Comparison of ENCODE assay signal across 8 mouse cellular contexts in genomic region chr17:26933419-26933818, GRCm38 (mm10). TPM values are rescaled to one million over a fixed set of nuclear protein-coding genes. Genes with fewer than 3 reads are reported as not detected.
DNase-seq lines count a peak whose midpoint lies in the region; ATAC-seq and TF ChIP-seq lines count a peak whose summit lies in the region.

No protein-coding gene starts in this region.

- peaks cover 9% of the 10 kb centered on the region for H3K79me2 ChIP-seq in liver, adult 2 months (ENCODE audit: control insufficient read depth, insufficient read depth, low read length)
- H3K79me2 ChIP-seq in myocyte (ENCODE audit: control insufficient read depth, insufficient read depth) = peaks cover 8% of the 10 kb centered on the region

- H3K27ac ChIP-seq in liver, adult 2 months (replicated peaks; ENCODE audit: insufficient read depth, low read depth, low read length) = peak overlapping the region; percentile 84
- H3K27ac ChIP-seq in embryonic facial prominence, embryonic 14.5 days (replicated peaks; ENCODE audit: low read depth, low read length) = peak overlapping the region; percentile 90
- H3K27ac ChIP-seq in limb, embryonic 10.5 days = peak overlapping the region; percentile 88

- H3ac ChIP-seq in myocyte (ENCODE audit: control insufficient read depth, insufficient read length) = peak overlapping the region; percentile 33

- DNase-seq in liver, adult 2 months (ENCODE audit: extremely low read depth, low read depth, low spot score) = no peak
- DNase-seq in liver = no peak
- DNase-seq in embryonic facial prominence, embryonic 14.5 days (ENCODE audit: low spot score) = no peak
- DNase-seq in limb, embryonic 10.5 days (ENCODE audit: low spot score) = no peak
- DNase-seq in adrenal gland, postnatal 10 days = no peak
- no peak for DNase-seq in urinary bladder, postnatal 25 days (ENCODE audit: low spot score)
- DNase-seq in gastrocnemius, adult 8-10 months (ENCODE audit: low spot score in 2 of 2) = no peak

- WGBS in liver, adult 2 months = 3% methylated on average over 13 of the region's 13 CpGs
- 4% methylated on average over 13 of the region's 13 CpGs for WGBS in embryonic facial prominence, embryonic 14.5 days
- 6% methylated on average over 13 of the region's 13 CpGs for WGBS in limb, embryonic 10.5 days

- no peaks in the 10 kb centered on the region for H3K9me3 ChIP-seq in embryonic facial prominence, embryonic 14.5 days (ENCODE audit: control insufficient read depth, low read length)
- H3K9me3 ChIP-seq in limb, embryonic 10.5 days (replicated peaks) = no peaks in the 10 kb centered on the region

- H3K9ac ChIP-seq in liver, adult 2 months (ENCODE audit: low read depth, low read length) = peak overlapping the region; percentile 91
- peak overlapping the region; percentile 79 for H3K9ac ChIP-seq in embryonic facial prominence, embryonic 14.5 days (ENCODE audit: low read depth, low read length)

- peak overlapping the region; percentile 91 for H3K4me2 ChIP-seq in embryonic facial prominence, embryonic 14.5 days (ENCODE audit: low read depth, low read length)
- H3K4me2 ChIP-seq in myocyte (ENCODE audit: low read depth) = peak overlapping the region; percentile 83

- H3K27me3 ChIP-seq in liver, adult 2 months (ENCODE audit: control insufficient read depth, insufficient read depth, low read length) = no peaks in the 10 kb centered on the region
- no peaks in the 10 kb centered on the region for H3K27me3 ChIP-seq in embryonic facial prominence, embryonic 14.5 days (replicated peaks; ENCODE audit: control insufficient read depth, insufficient read depth, low read length)
- no peaks in the 10 kb centered on the region for H3K27me3 ChIP-seq in limb, embryonic 10.5 days (ENCODE audit: low read depth, poor library complexity, severe bottlenecking)
- H3K27me3 ChIP-seq in myocyte (ENCODE audit: control insufficient read depth, insufficient read depth, insufficient read length) = no peaks in the 10 kb centered on the region

- no peak for TF ChIP-seq POLR2A in liver, adult 2 months (IDR thresholded peaks at IDR 0.05; ENCODE audit: extremely low read depth, insufficient read depth, low read length)
- TF ChIP-seq POLR2A in myocyte (IDR thresholded peaks at IDR 0.05; ENCODE audit: insufficient read length, low read depth) = no peak

- H3K4me3 ChIP-seq in liver, adult 2 months (ENCODE audit: insufficient read depth, low read depth, low read length) = peak overlapping the region; percentile 82
- peak overlapping the region; percentile 74 for H3K4me3 ChIP-seq in embryonic facial prominence, embryonic 14.5 days (ENCODE audit: low read depth, low read length)
- peak overlapping the region; percentile 78 for H3K4me3 ChIP-seq in limb, embryonic 10.5 days
- H3K4me3 ChIP-seq in myocyte = peak overlapping the region; percentile 39

- no peak for TF ChIP-seq CTCF in liver, adult 2 months (IDR thresholded peaks at IDR 0.05; ENCODE audit: low read depth, low read length)

- peaks cover 13% of the 10 kb centered on the region for H3K4me1 ChIP-seq in liver, adult 2 months (ENCODE audit: control insufficient read depth, insufficient read depth, low read length)
- H3K4me1 ChIP-seq in embryonic facial prominence, embryonic 14.5 days (ENCODE audit: control insufficient read depth, insufficient read depth, low read length) = no peaks in the 10 kb centered on the region
- H3K4me1 ChIP-seq in limb, embryonic 10.5 days = peaks cover 42% of the 10 kb centered on the region

- H3K36me3 ChIP-seq in liver, adult 2 months (ENCODE audit: control insufficient read depth, insufficient read depth, low read length) = no peaks in the 10 kb centered on the region
- H3K36me3 ChIP-seq in embryonic facial prominence, embryonic 14.5 days (ENCODE audit: control insufficient read depth, insufficient read depth, low read length) = peaks cover 43% of the 10 kb centered on the region
- peaks cover 70% of the 10 kb centered on the region for H3K36me3 ChIP-seq in limb, embryonic 10.5 days
- peaks cover 6% of the 10 kb centered on the region for H3K36me3 ChIP-seq in myocyte (ENCODE audit: control insufficient read depth, insufficient read depth)

- peak; percentile 9; the same call in 1 of the 2 replicates for ATAC-seq in embryonic facial prominence, embryonic 14.5 days (ENCODE audit: low read depth)

TF ChIP-seq in myocyte, 11 proteins besides CTCF, POLR2A, EP300 and RAD21:
- no peak for TF ChIP-seq USF1 (IDR thresholded peaks at IDR 0.05; ENCODE audit: low read depth)
- TF ChIP-seq MYOG (IDR thresholded peaks at IDR 0.05; ENCODE audit: control insufficient read depth in 1 of 3, insufficient read depth in 1 of 3, insufficient read length in 2 of 3, low read depth in 2 of 3) = no peak
- TF ChIP-seq E2F4 (IDR thresholded peaks at IDR 0.05; ENCODE audit: insufficient read depth) = no peak
- TF ChIP-seq REST (IDR thresholded peaks at IDR 0.05; ENCODE audit: insufficient read depth, insufficient read length) = no peak
- TF ChIP-seq MYOD1 (IDR thresholded peaks at IDR 0.05; ENCODE audit: control insufficient read depth in 1 of 3, insufficient read length in 2 of 3, low read depth in 2 of 3) = no peak
- no peak for TF ChIP-seq CEBPB (IDR thresholded peaks at IDR 0.05; ENCODE audit: insufficient read depth, poor library complexity, severe bottlenecking)
- no peak for TF ChIP-seq POLR2AphosphoS2 (IDR thresholded peaks at IDR 0.05; ENCODE audit: insufficient read length, low read depth)
- no peak for TF ChIP-seq SRF (IDR thresholded peaks at IDR 0.05; ENCODE audit: control insufficient read depth, insufficient read length, low read depth)
- TF ChIP-seq MAX (IDR thresholded peaks at IDR 0.05; ENCODE audit: low read depth) = no peak
- TF ChIP-seq TCF12 (IDR thresholded peaks at IDR 0.05; ENCODE audit: insufficient read depth, poor library complexity, severe bottlenecking) = no peak
- no peak for TF ChIP-seq TCF3 (IDR thresholded peaks at IDR 0.05; ENCODE audit: insufficient read length, low read depth)

RNA-seq across cellular contexts. Expression of gene Phf1, which starts 0.6 kb away (rescaled TPM):
- 4.2 and 5.6 TPM in 2 replicates for total RNA-seq in liver, adult 2 months (2014; rRNA removed)
- 22.0 and 35.0 TPM in 2 replicates for polyA plus RNA-seq in liver, adult 2 months (2012; rRNA removed)
- polyA plus RNA-seq in embryonic facial prominence, embryonic 14.5 days (2014; fragmentation: Nextera tagmentation; extraction: Ambion mirVana) = 10.0 and 12.0 TPM in 2 replicates
- 3.5 and 5.0 TPM in 2 replicates for polyA plus RNA-seq in limb, embryonic 10.5 days (2016; fragmentation: Nextera tagmentation; extraction: Ambion mirVana)
- 9.6 TPM for polyA plus RNA-seq in myocyte (2012; fragmentation: generic; extraction: Trizol)
- 10 to 100 TPM; 20.6 to 23.3 TPM for total RNA-seq in adrenal gland, postnatal 10 days (2021)
- 10 to 100 TPM in 2 of 4 experiments, 1 to 10 TPM in 2; 7.7 to 10.7 (median 9.9) TPM for total RNA-seq in gastrocnemius, adult 8-10 months (2022)

RNA-seq across cellular contexts. Expression of gene Cuta, which starts 6.0 kb away (rescaled TPM):
- total RNA-seq in liver, adult 2 months (2014; rRNA removed) = 19.6 and 21.4 TPM in 2 replicates
- 126 and 129 TPM in 2 replicates for polyA plus RNA-seq in liver, adult 2 months (2012; rRNA removed)
- polyA plus RNA-seq in embryonic facial prominence, embryonic 14.5 days (2014; fragmentation: Nextera tagmentation; extraction: Ambion mirVana) = 142 and 148 TPM in 2 replicates
- polyA plus RNA-seq in limb, embryonic 10.5 days (2016; fragmentation: Nextera tagmentation; extraction: Ambion mirVana) = 184 and 188 TPM in 2 replicates
- polyA plus RNA-seq in myocyte (2012; fragmentation: generic; extraction: Trizol) = 169 TPM
- total RNA-seq in adrenal gland, postnatal 10 days (2021) = 100 to 1,000 TPM; 119 to 134 TPM
- total RNA-seq in gastrocnemius, adult 8-10 months (2022) = 100 to 1,000 TPM; 102 to 113 (median 108) TPM

RNA-seq across cellular contexts. Expression of gene Syngap1, which starts 7.6 kb away (rescaled TPM):
- 0.92 and 0.94 TPM in 2 replicates for total RNA-seq in liver, adult 2 months (2014; rRNA removed)
- 1.3 and 2.3 TPM in 2 replicates for polyA plus RNA-seq in liver, adult 2 months (2012; rRNA removed)
- 1.4 and 2.6 TPM in 2 replicates for polyA plus RNA-seq in embryonic facial prominence, embryonic 14.5 days (2014; fragmentation: Nextera tagmentation; extraction: Ambion mirVana)
- polyA plus RNA-seq in limb, embryonic 10.5 days (2016; fragmentation: Nextera tagmentation; extraction: Ambion mirVana) = 2.8 and 3.1 TPM in 2 replicates
- polyA plus RNA-seq in myocyte (2012; fragmentation: generic; extraction: Trizol) = 5.2 TPM
- total RNA-seq in adrenal gland, postnatal 10 days (2021) = 10 to 100 TPM; 15.7 to 21.6 TPM
- total RNA-seq in gastrocnemius, adult 8-10 months (2022) = 1 to 10 TPM; 1.4 to 2.6 (median 1.9) TPM

RNA-seq across cellular contexts. Expression of gene Kifc5b, which starts 16.5 kb away (rescaled TPM):
- total RNA-seq in liver, adult 2 months (2014; rRNA removed) = 0.47 and 0.55 TPM in 2 replicates
- polyA plus RNA-seq in liver, adult 2 months (2012; rRNA removed) = 0.45 and 0.50 TPM in 2 replicates
- polyA plus RNA-seq in embryonic facial prominence, embryonic 14.5 days (2014; fragmentation: Nextera tagmentation; extraction: Ambion mirVana) = 3.0 and 4.7 TPM in 2 replicates
- polyA plus RNA-seq in limb, embryonic 10.5 days (2016; fragmentation: Nextera tagmentation; extraction: Ambion mirVana) = 12.3 and 12.6 TPM in 2 replicates
- polyA plus RNA-seq in myocyte (2012; fragmentation: generic; extraction: Trizol) = 15.4 TPM
- total RNA-seq in adrenal gland, postnatal 10 days (2021) = 1 to 10 TPM; 4.5 to 6.2 TPM
- under 1 TPM; 0.22 to 0.83 (median 0.41) TPM for total RNA-seq in gastrocnemius, adult 8-10 months (2022)

RNA-seq across cellular contexts. Expression of gene Zbtb9, which starts 39.5 kb away (rescaled TPM):
- total RNA-seq in liver, adult 2 months (2014; rRNA removed) = 3.3 and 4.1 TPM in 2 replicates
- polyA plus RNA-seq in liver, adult 2 months (2012; rRNA removed) = 3.6 and 4.6 TPM in 2 replicates
- polyA plus RNA-seq in embryonic facial prominence, embryonic 14.5 days (2014; fragmentation: Nextera tagmentation; extraction: Ambion mirVana) = 9.0 and 9.1 TPM in 2 replicates
- 20.6 and 22.0 TPM in 2 replicates for polyA plus RNA-seq in limb, embryonic 10.5 days (2016; fragmentation: Nextera tagmentation; extraction: Ambion mirVana)
- polyA plus RNA-seq in myocyte (2012; fragmentation: generic; extraction: Trizol) = 8.8 TPM
- total RNA-seq in adrenal gland, postnatal 10 days (2021) = 1 to 10 TPM; 5.2 to 7.4 TPM
- 1 to 10 TPM; 1.1 to 1.6 (median 1.5) TPM for total RNA-seq in gastrocnemius, adult 8-10 months (2022)
